Mouse (Mus musculus) layer of hippocampus, adult 9-11 months (tissue): Measurements from ENCODE around the gene Pros1.

Experiments
- DNase-seq: peaks from one replicate; pipeline ENCODE4 v3.0.0; 2022

Gene Pros1

GRCm38 (mm10) chr16:62854191-62855068 lies at the start of gene Pros1:
Gene Pros1, plus strand, starts transcription at chr16:62854307.
- peak; percentile 55 for DNase-seq

GRCm38 (mm10) chr16:62804621-62805020 lies 49.5 kb upstream of the Pros1 start:
- DNase-seq: no peak

GRCm38 (mm10) chr16:62807249-62807979 lies 46.7 kb upstream of the Pros1 start:
- no peak for DNase-seq

- DNase-seq: no peak
Measured at GRCm38 (mm10) chr16:62810855-62811254, 43.3 kb upstream of the Pros1 start.

GRCm38 (mm10) chr16:62813790-62814189 lies 40.3 kb upstream of the Pros1 start:
- DNase-seq: no peak

GRCm38 (mm10) chr16:62814491-62814890 lies 39.6 kb upstream of the Pros1 start, which contains the start of gene Stx19:
Gene Stx19, plus strand, starts transcription at chr16:62814676.
- DNase-seq: no peak

- no peak for DNase-seq
Measured at GRCm38 (mm10) chr16:62822472-62822871, 31.6 kb upstream of the Pros1 start.

GRCm38 (mm10) chr16:62826156-62827001 lies 27.7 kb upstream of the Pros1 start:
- DNase-seq: no peak

GRCm38 (mm10) chr16:62832027-62832426 lies 22.1 kb upstream of the Pros1 start:
- no peak for DNase-seq

GRCm38 (mm10) chr16:62832481-62832880 lies 21.6 kb upstream of the Pros1 start:
- no peak for DNase-seq

- no peak for DNase-seq
Measured at GRCm38 (mm10) chr16:62834016-62834735, 19.9 kb upstream of the Pros1 start.

GRCm38 (mm10) chr16:62845341-62845740 lies 8.8 kb upstream of the Pros1 start:
- no peak for DNase-seq

- peak; percentile 98 for DNase-seq
Measured at GRCm38 (mm10) chr16:62846498-62847312, 7.4 kb upstream of the Pros1 start, which contains the start of gene Arl13b. Gene Arl13b, minus strand, starts transcription at chr16:62847040.

GRCm38 (mm10) chr16:62852464-62853252 lies 1.4 kb upstream of the Pros1 start:
- no peak for DNase-seq

- no peak for DNase-seq
Measured at GRCm38 (mm10) chr16:62853611-62854126, 438 bp upstream of the Pros1 start.

GRCm38 (mm10) chr16:62855385-62855784 lies 1.3 kb downstream of the Pros1 start:
- no peak for DNase-seq

GRCm38 (mm10) chr16:62856273-62856672 lies 2.2 kb downstream of the Pros1 start:
- DNase-seq: no peak

- DNase-seq: no peak
Measured at GRCm38 (mm10) chr16:62857498-62857897, 3.4 kb downstream of the Pros1 start.

GRCm38 (mm10) chr16:62858018-62858417 lies 3.9 kb downstream of the Pros1 start:
- peak; percentile 8 for DNase-seq

- no peak for DNase-seq
Measured at GRCm38 (mm10) chr16:62860140-62860539, 6.0 kb downstream of the Pros1 start.
